Mouse (Mus musculus): ENCODE results near the gene Sox5. TPM values are rescaled to one million over a fixed set of nuclear protein-coding genes. Genes with fewer than 3 reads are reported as not detected.

Sox5 gene
- polyA plus RNA-seq, 1 experiment from 2014 or later, result 54.7 TPM

- no peaks in the 10 kb centered on the region for H3K36me3 ChIP-seq (ENCODE audit: control insufficient read depth, insufficient read depth, low read length)
- H3K9ac ChIP-seq (ENCODE audit: low read length), result no peak overlapping the region
- DNase-seq (ENCODE audit: low spot score) (no peak), ATAC-seq (ENCODE audit: insufficient number of reproducible peaks, low FRiP score, low TSS enrichment, low read depth) (no peak)
- no peak overlapping the region for H3K4me3 ChIP-seq (ENCODE audit: low read depth, low read length)
- no peaks in the 10 kb centered on the region for H3K9me3 ChIP-seq (ENCODE audit: control insufficient read depth, low read length)
- H3K4me1 ChIP-seq (ENCODE audit: control insufficient read depth, insufficient read depth, low read length), result no peaks in the 10 kb centered on the region
- WGBS, result 91% methylated on average over 6 of the region's 6 CpGs
- H3K27ac ChIP-seq (replicated peaks; ENCODE audit: low read depth, low read length), result no peak overlapping the region
- H3K4me2 ChIP-seq (ENCODE audit: low read depth, severe bottlenecking), result no peak overlapping the region
- no peaks in the 10 kb centered on the region for H3K27me3 ChIP-seq (ENCODE audit: control insufficient read depth, insufficient read depth, low read length)
Measured at GRCm38 (mm10) chr6:144351049-144351448, 430.7 kb downstream of the Sox5 start.

- Histone ChIP-seq H3K27me3 (ENCODE audit: control insufficient read depth, insufficient read depth, low read length) (no peaks in the 10 kb centered on the region), H3K4me2 (ENCODE audit: low read depth, severe bottlenecking) (no peak overlapping the region), H3K4me3 (ENCODE audit: low read depth, low read length) (no peak overlapping the region), H3K9ac (ENCODE audit: low read length) (no peak overlapping the region), H3K27ac (replicated peaks; ENCODE audit: low read depth, low read length) (no peak overlapping the region), H3K4me1 (ENCODE audit: control insufficient read depth, insufficient read depth, low read length) (no peaks in the 10 kb centered on the region), H3K9me3 (ENCODE audit: control insufficient read depth, low read length) (no peaks in the 10 kb centered on the region), H3K36me3 (ENCODE audit: control insufficient read depth, insufficient read depth, low read length) (no peaks in the 10 kb centered on the region)
- ATAC-seq (ENCODE audit: insufficient number of reproducible peaks, low FRiP score, low TSS enrichment, low read depth) (no peak), DNase-seq (ENCODE audit: low spot score) (no peak)
- whole genome bisulfite sequencing, result 77% methylated on average over 11 of the region's 11 CpGs
Measured at GRCm38 (mm10) chr6:144343338-144343737, 438.4 kb downstream of the Sox5 start.

GRCm38 (mm10) chr6:144339554-144339953 lies 442.2 kb downstream of the Sox5 start:
- Histone ChIP-seq H3K9ac (ENCODE audit: low read length) (no peak overlapping the region), H3K27me3 (ENCODE audit: control insufficient read depth, insufficient read depth, low read length) (no peaks in the 10 kb centered on the region), H3K27ac (replicated peaks; ENCODE audit: low read depth, low read length) (no peak overlapping the region), H3K9me3 (ENCODE audit: control insufficient read depth, low read length) (no peaks in the 10 kb centered on the region), H3K4me3 (ENCODE audit: low read depth, low read length) (no peak overlapping the region), H3K36me3 (ENCODE audit: control insufficient read depth, insufficient read depth, low read length) (no peaks in the 10 kb centered on the region), H3K4me2 (ENCODE audit: low read depth, severe bottlenecking) (no peak overlapping the region), H3K4me1 (ENCODE audit: control insufficient read depth, insufficient read depth, low read length) (no peaks in the 10 kb centered on the region)
- DNase-seq (ENCODE audit: low spot score) (no peak), ATAC-seq (ENCODE audit: insufficient number of reproducible peaks, low FRiP score, low TSS enrichment, low read depth) (no peak)
- WGBS, result 94% methylated on average over 3 of the region's 3 CpGs

- H3K9ac ChIP-seq (ENCODE audit: low read length), result no peak overlapping the region
- 71% methylated on average over 13 of the region's 13 CpGs for WGBS
- peak; percentile 39 for DNase-seq (ENCODE audit: low spot score)
- no peak overlapping the region for H3K4me3 ChIP-seq (ENCODE audit: low read depth, low read length)
- H3K4me1 ChIP-seq (ENCODE audit: control insufficient read depth, insufficient read depth, low read length), result no peaks in the 10 kb centered on the region
- no peak overlapping the region for H3K4me2 ChIP-seq (ENCODE audit: low read depth, severe bottlenecking)
- no peaks in the 10 kb centered on the region for H3K27me3 ChIP-seq (ENCODE audit: control insufficient read depth, insufficient read depth, low read length)
- H3K27ac ChIP-seq (replicated peaks; ENCODE audit: low read depth, low read length), result no peak overlapping the region
- H3K36me3 ChIP-seq (ENCODE audit: control insufficient read depth, insufficient read depth, low read length), result no peaks in the 10 kb centered on the region
- no peak for ATAC-seq (ENCODE audit: insufficient number of reproducible peaks, low FRiP score, low TSS enrichment, low read depth)
- H3K9me3 ChIP-seq (ENCODE audit: control insufficient read depth, low read length), result no peaks in the 10 kb centered on the region
Measured at GRCm38 (mm10) chr6:144339006-144339405, 442.8 kb downstream of the Sox5 start.

GRCm38 (mm10) chr6:144338221-144338620 lies 443.6 kb downstream of the Sox5 start:
- Histone ChIP-seq H3K4me1 (ENCODE audit: control insufficient read depth, insufficient read depth, low read length) (no peaks in the 10 kb centered on the region), H3K9me3 (ENCODE audit: control insufficient read depth, low read length) (no peaks in the 10 kb centered on the region), H3K27me3 (ENCODE audit: control insufficient read depth, insufficient read depth, low read length) (no peaks in the 10 kb centered on the region), H3K4me3 (ENCODE audit: low read depth, low read length) (no peak overlapping the region), H3K27ac (replicated peaks; ENCODE audit: low read depth, low read length) (no peak overlapping the region), H3K9ac (ENCODE audit: low read length) (no peak overlapping the region), H3K4me2 (ENCODE audit: low read depth, severe bottlenecking) (no peak overlapping the region), H3K36me3 (ENCODE audit: control insufficient read depth, insufficient read depth, low read length) (no peaks in the 10 kb centered on the region)
- DNase-seq (ENCODE audit: low spot score), result no peak
- no peak for ATAC-seq (ENCODE audit: insufficient number of reproducible peaks, low FRiP score, low TSS enrichment, low read depth)
- WGBS, result 79% methylated on average over 4 of the region's 4 CpGs

GRCm38 (mm10) chr6:144337436-144337969 lies 444.3 kb downstream of the Sox5 start:
- Histone ChIP-seq H3K9me3 (ENCODE audit: control insufficient read depth, low read length) (no peaks in the 10 kb centered on the region), H3K9ac (ENCODE audit: low read length) (no peak overlapping the region), H3K4me3 (ENCODE audit: low read depth, low read length) (no peak overlapping the region), H3K27ac (replicated peaks; ENCODE audit: low read depth, low read length) (no peak overlapping the region), H3K4me2 (ENCODE audit: low read depth, severe bottlenecking) (no peak overlapping the region), H3K4me1 (ENCODE audit: control insufficient read depth, insufficient read depth, low read length) (no peaks in the 10 kb centered on the region), H3K36me3 (ENCODE audit: control insufficient read depth, insufficient read depth, low read length) (no peaks in the 10 kb centered on the region), H3K27me3 (ENCODE audit: control insufficient read depth, insufficient read depth, low read length) (no peaks in the 10 kb centered on the region)
- WGBS, result 69% methylated on average over 14 of the region's 14 CpGs
- ATAC-seq (ENCODE audit: insufficient number of reproducible peaks, low FRiP score, low TSS enrichment, low read depth) (no peak), DNase-seq (ENCODE audit: low spot score) (no peak)

GRCm38 (mm10) chr6:144336789-144337188 lies 445.0 kb downstream of the Sox5 start:
- H3K27ac ChIP-seq (replicated peaks; ENCODE audit: low read depth, low read length), result no peak overlapping the region
- DNase-seq (ENCODE audit: low spot score) (no peak), ATAC-seq (ENCODE audit: insufficient number of reproducible peaks, low FRiP score, low TSS enrichment, low read depth) (no peak)
- no peaks in the 10 kb centered on the region for H3K9me3 ChIP-seq (ENCODE audit: control insufficient read depth, low read length)
- no peaks in the 10 kb centered on the region for H3K36me3 ChIP-seq (ENCODE audit: control insufficient read depth, insufficient read depth, low read length)
- no peaks in the 10 kb centered on the region for H3K4me1 ChIP-seq (ENCODE audit: control insufficient read depth, insufficient read depth, low read length)
- no peaks in the 10 kb centered on the region for H3K27me3 ChIP-seq (ENCODE audit: control insufficient read depth, insufficient read depth, low read length)
- no peak overlapping the region for H3K4me3 ChIP-seq (ENCODE audit: low read depth, low read length)
- H3K4me2 ChIP-seq (ENCODE audit: low read depth, severe bottlenecking), result no peak overlapping the region
- 91% methylated on average over 4 of the region's 4 CpGs for WGBS
- no peak overlapping the region for H3K9ac ChIP-seq (ENCODE audit: low read length)

- no peaks in the 10 kb centered on the region for H3K27me3 ChIP-seq (ENCODE audit: control insufficient read depth, insufficient read depth, low read length)
- no peak for ATAC-seq (ENCODE audit: insufficient number of reproducible peaks, low FRiP score, low TSS enrichment, low read depth)
- DNase-seq (ENCODE audit: low spot score), result no peak
- H3K27ac ChIP-seq (replicated peaks; ENCODE audit: low read depth, low read length), result no peak overlapping the region
- WGBS, result 89% methylated on average over 4 of the region's 4 CpGs
- H3K9me3 ChIP-seq (ENCODE audit: control insufficient read depth, low read length), result no peaks in the 10 kb centered on the region
- no peaks in the 10 kb centered on the region for H3K36me3 ChIP-seq (ENCODE audit: control insufficient read depth, insufficient read depth, low read length)
- no peaks in the 10 kb centered on the region for H3K4me1 ChIP-seq (ENCODE audit: control insufficient read depth, insufficient read depth, low read length)
- H3K9ac ChIP-seq (ENCODE audit: low read length), result no peak overlapping the region
- no peak overlapping the region for H3K4me2 ChIP-seq (ENCODE audit: low read depth, severe bottlenecking)
- H3K4me3 ChIP-seq (ENCODE audit: low read depth, low read length), result no peak overlapping the region
Measured at GRCm38 (mm10) chr6:144333146-144333545, 448.6 kb downstream of the Sox5 start.

GRCm38 (mm10) chr6:144332027-144332426 lies 449.8 kb downstream of the Sox5 start:
- 0 out of 2 replicates have a peak, but pooled peaks cover under 1% of the 10 kb centered on the region for H3K4me1 ChIP-seq (ENCODE audit: control insufficient read depth, insufficient read depth, low read length)
- no peaks in the 10 kb centered on the region for H3K36me3 ChIP-seq (ENCODE audit: control insufficient read depth, insufficient read depth, low read length)
- H3K27me3 ChIP-seq (ENCODE audit: control insufficient read depth, insufficient read depth, low read length), result no peaks in the 10 kb centered on the region
- H3K4me2 ChIP-seq (ENCODE audit: low read depth, severe bottlenecking), result no peak overlapping the region
- ATAC-seq (ENCODE audit: insufficient number of reproducible peaks, low FRiP score, low TSS enrichment, low read depth) (no peak), DNase-seq (ENCODE audit: low spot score) (no peak)
- no peak overlapping the region for H3K4me3 ChIP-seq (ENCODE audit: low read depth, low read length)
- 82% methylated on average over 4 of the region's 4 CpGs for WGBS
- H3K9ac ChIP-seq (ENCODE audit: low read length), result no peak overlapping the region
- H3K9me3 ChIP-seq (ENCODE audit: control insufficient read depth, low read length), result no peaks in the 10 kb centered on the region
- no peak overlapping the region for H3K27ac ChIP-seq (replicated peaks; ENCODE audit: low read depth, low read length)

Measured in limb, embryonic 11.5 days (tissue).